Mouse (Mus musculus): ENCODE data around the gene Bcl11a.

The Bcl11a gene

GRCm38 (mm10) chr11:24148545-24148944, 70.7 kb downstream of the Bcl11a start:
- no peak for DNase-seq (ENCODE audit: low read depth, low spot score)

GRCm38 (mm10) chr11:24149462-24150220, 71.8 kb downstream of the Bcl11a start:
- DNase-seq (ENCODE audit: low read depth, low spot score): no peak

- DNase-seq (ENCODE audit: low read depth, low spot score): no peak
These were observed 74.4 kb downstream of the Bcl11a start for GRCm38 (mm10) chr11:24152076-24152784.

GRCm38 (mm10) chr11:24153049-24153448, 75.2 kb downstream of the Bcl11a start:
- no peak for DNase-seq (ENCODE audit: low read depth, low spot score)

- no peak for DNase-seq (ENCODE audit: low read depth, low spot score)
These were observed 80.2 kb downstream of the Bcl11a start for GRCm38 (mm10) chr11:24158026-24158425.

- no peak for DNase-seq (ENCODE audit: low read depth, low spot score)
These were observed 81.8 kb downstream of the Bcl11a start for GRCm38 (mm10) chr11:24159656-24160055.

- DNase-seq (ENCODE audit: low read depth, low spot score): no peak
These were observed 83.6 kb downstream of the Bcl11a start for GRCm38 (mm10) chr11:24161458-24161857.

GRCm38 (mm10) chr11:24162056-24162455, 84.2 kb downstream of the Bcl11a start:
- no peak for DNase-seq (ENCODE audit: low read depth, low spot score)

- no peak for DNase-seq (ENCODE audit: low read depth, low spot score)
These were observed 85.2 kb downstream of the Bcl11a start for GRCm38 (mm10) chr11:24163072-24163471.

- DNase-seq (ENCODE audit: low read depth, low spot score): no peak
These were observed 86.2 kb downstream of the Bcl11a start for GRCm38 (mm10) chr11:24164065-24164464.

GRCm38 (mm10) chr11:24171675-24172285, 93.9 kb downstream of the Bcl11a start:
- DNase-seq (ENCODE audit: low read depth, low spot score): no peak

GRCm38 (mm10) chr11:24172585-24172984, 94.7 kb downstream of the Bcl11a start:
- no peak for DNase-seq (ENCODE audit: low read depth, low spot score)

GRCm38 (mm10) chr11:24174161-24174792, 96.4 kb downstream of the Bcl11a start:
- no peak for DNase-seq (ENCODE audit: low read depth, low spot score)

- DNase-seq (ENCODE audit: low read depth, low spot score): no peak
These were observed 99.6 kb downstream of the Bcl11a start for GRCm38 (mm10) chr11:24177458-24177857.

GRCm38 (mm10) chr11:24178823-24179476, 101.1 kb downstream of the Bcl11a start:
- DNase-seq (ENCODE audit: low read depth, low spot score): no peak

- no peak for DNase-seq (ENCODE audit: low read depth, low spot score)
These were observed 102.2 kb downstream of the Bcl11a start for GRCm38 (mm10) chr11:24180040-24180439.

- no peak for DNase-seq (ENCODE audit: low read depth, low spot score)
These were observed 105.6 kb downstream of the Bcl11a start for GRCm38 (mm10) chr11:24183501-24183900.

- DNase-seq (ENCODE audit: low read depth, low spot score): no peak
These were observed 107.1 kb downstream of the Bcl11a start for GRCm38 (mm10) chr11:24184932-24185331.

- no peak for DNase-seq (ENCODE audit: low read depth, low spot score)
These were observed 112.6 kb downstream of the Bcl11a start for GRCm38 (mm10) chr11:24190411-24190810.

GRCm38 (mm10) chr11:24196460-24197190, 118.8 kb downstream of the Bcl11a start:
- DNase-seq (ENCODE audit: low read depth, low spot score): no peak

- no peak for DNase-seq (ENCODE audit: low read depth, low spot score)
These were observed 119.6 kb downstream of the Bcl11a start for GRCm38 (mm10) chr11:24197424-24197823.
